Mouse (Mus musculus): Measurements from ENCODE around the gene Cisd1. TPM values are rescaled to one million over a fixed set of nuclear protein-coding genes. Genes with fewer than 3 reads are reported as not detected.
A peak's percentile ranks its signal among the peaks of the same experiment; 100 is the strongest.
"Not testable (repeated sequence)": the region's sequence is repeated elsewhere in the genome, so short reads cannot be mapped to it uniquely, and the experiment has no call there.

Cisd1 gene
- total RNA-seq (2014; rRNA removed) (159 and 205 TPM in 2 replicates), polyA plus RNA-seq (2012; rRNA removed) (209 and 211 TPM in 2 replicates)

DNA sequence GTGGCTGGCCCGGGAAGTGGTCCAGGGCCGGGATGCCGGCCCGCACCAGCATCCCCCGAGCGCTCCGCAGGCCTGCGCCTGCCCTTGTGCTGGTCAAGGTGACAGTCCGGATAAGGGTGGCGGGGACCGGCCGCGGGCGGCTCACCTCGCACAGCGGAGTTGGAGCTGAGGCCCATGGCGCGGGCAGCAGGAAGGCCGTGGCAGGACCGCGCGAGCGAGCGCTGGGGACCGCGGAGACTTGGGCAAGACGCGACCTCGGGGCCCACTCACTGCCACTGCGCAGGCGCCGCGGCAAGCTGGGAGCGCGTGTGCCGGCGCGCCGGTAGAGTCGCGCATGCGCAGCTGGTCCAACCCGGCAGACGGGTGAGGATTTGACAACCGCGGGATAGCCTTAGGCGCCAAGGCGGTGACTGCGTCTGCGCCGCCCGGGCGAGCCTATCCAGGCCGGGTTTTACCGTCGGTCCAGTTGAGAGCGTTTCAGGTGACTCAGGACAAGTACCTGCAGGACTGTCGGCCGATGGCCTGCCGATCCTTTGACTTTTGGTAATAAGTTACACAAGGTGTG is at the start of gene Cisd1:
Gene Cisd1 (minus strand): TSS at position 376 of the 565 bp plus-strand sequence.
- H3K4me3 ChIP-seq (ENCODE audit: insufficient read depth, low read depth, low read length): peak within 1 kb of the TSS; percentile 92
- no peaks in the 10 kb centered on the region for H3K27me3 ChIP-seq (ENCODE audit: control insufficient read depth, insufficient read depth, low read length)
- WGBS: under 1% methylated on average over 56 of the region's 60 CpGs
- H3K36me3 ChIP-seq (ENCODE audit: control insufficient read depth, insufficient read depth, low read length): no peaks in the 10 kb centered on the region; the same call in 1 of the 2 replicates
- peaks cover 18% of the 10 kb centered on the region; the same call in 1 of the 2 replicates for H3K79me2 ChIP-seq (ENCODE audit: control insufficient read depth, insufficient read depth, low read length)
- H3K27ac ChIP-seq (replicated peaks; ENCODE audit: insufficient read depth, low read depth, low read length): peak within 1 kb of the TSS; percentile 97
- no peak for TF ChIP-seq CTCF (IDR thresholded peaks at IDR 0.05; ENCODE audit: low read depth, low read length)
- peak; percentile 85 for TF ChIP-seq POLR2A (IDR thresholded peaks at IDR 0.05; ENCODE audit: extremely low read depth, insufficient read depth, low read length)
- peak; percentile 95 for DNase-seq (ENCODE audit: extremely low read depth, low read depth, low spot score)
- peaks cover 26% of the 10 kb centered on the region for H3K4me1 ChIP-seq (ENCODE audit: control insufficient read depth, insufficient read depth, low read length)
- peak within 1 kb of the TSS; percentile 98 for H3K9ac ChIP-seq (ENCODE audit: low read depth, low read length)

DNA sequence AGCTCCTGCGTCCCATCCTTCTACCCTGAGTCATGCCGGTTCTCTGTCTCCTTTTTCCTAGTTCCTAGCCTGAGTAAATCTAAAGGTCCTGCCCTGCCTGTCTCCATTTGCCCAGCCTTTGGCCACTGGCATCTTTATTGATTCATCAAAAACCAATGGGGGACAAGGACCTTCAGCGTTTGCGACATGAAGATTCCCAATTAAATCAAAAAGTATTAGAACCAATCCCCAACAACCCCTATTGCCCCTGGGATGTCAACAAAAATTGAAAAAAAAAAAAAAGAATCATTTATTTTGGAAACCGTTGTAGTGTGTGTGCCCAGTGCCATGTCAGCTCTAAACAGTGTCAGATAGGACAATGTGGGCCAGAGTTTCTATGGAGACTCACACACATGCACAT is 44.6 kb upstream of the Cisd1 start:
- no peaks in the 10 kb centered on the region for H3K79me2 ChIP-seq (ENCODE audit: control insufficient read depth, insufficient read depth, low read length)
- TF ChIP-seq CTCF (IDR thresholded peaks at IDR 0.05; ENCODE audit: low read depth, low read length) (no peak), POLR2A (IDR thresholded peaks at IDR 0.05; ENCODE audit: extremely low read depth, insufficient read depth, low read length) (no peak)
- H3K9ac ChIP-seq (ENCODE audit: low read depth, low read length): no peak overlapping the region
- no peak overlapping the region for H3K4me3 ChIP-seq (ENCODE audit: insufficient read depth, low read depth, low read length)
- DNase-seq (ENCODE audit: extremely low read depth, low read depth, low spot score): peak; percentile 93
- no peaks in the 10 kb centered on the region for H3K27me3 ChIP-seq (ENCODE audit: control insufficient read depth, insufficient read depth, low read length)
- WGBS: 18% methylated on average over 5 of the region's 5 CpGs
- H3K36me3 ChIP-seq (ENCODE audit: control insufficient read depth, insufficient read depth, low read length): no peaks in the 10 kb centered on the region
- peaks cover 6% of the 10 kb centered on the region; the same call in 1 of the 2 replicates for H3K4me1 ChIP-seq (ENCODE audit: control insufficient read depth, insufficient read depth, low read length)
- H3K27ac ChIP-seq (replicated peaks; ENCODE audit: insufficient read depth, low read depth, low read length): peak overlapping the region; percentile 51

- Histone ChIP-seq H3K27me3 (ENCODE audit: control insufficient read depth, insufficient read depth, low read length) (no peaks in the 10 kb centered on the region), H3K36me3 (ENCODE audit: control insufficient read depth, insufficient read depth, low read length) (peaks cover 9% of the 10 kb centered on the region; the same call in 1 of the 2 replicates), H3K9ac (ENCODE audit: low read depth, low read length) (no peak overlapping the region), H3K79me2 (ENCODE audit: control insufficient read depth, insufficient read depth, low read length) (no peaks in the 10 kb centered on the region), H3K4me1 (ENCODE audit: control insufficient read depth, insufficient read depth, low read length) (peaks cover 22% of the 10 kb centered on the region), H3K27ac (replicated peaks; ENCODE audit: insufficient read depth, low read depth, low read length) (no peak overlapping the region), H3K4me3 (ENCODE audit: insufficient read depth, low read depth, low read length) (no peak overlapping the region)
- TF ChIP-seq POLR2A (IDR thresholded peaks at IDR 0.05; ENCODE audit: extremely low read depth, insufficient read depth, low read length) (no peak), CTCF (IDR thresholded peaks at IDR 0.05; ENCODE audit: low read depth, low read length) (no peak)
- no peak for DNase-seq (ENCODE audit: extremely low read depth, low read depth, low spot score)
- WGBS: 90% methylated on average over 19 of the region's 19 CpGs
These were observed 39.6 kb upstream of the Cisd1 start for GRCm38 (mm10) chr10:71384159-71385044.

DNA sequence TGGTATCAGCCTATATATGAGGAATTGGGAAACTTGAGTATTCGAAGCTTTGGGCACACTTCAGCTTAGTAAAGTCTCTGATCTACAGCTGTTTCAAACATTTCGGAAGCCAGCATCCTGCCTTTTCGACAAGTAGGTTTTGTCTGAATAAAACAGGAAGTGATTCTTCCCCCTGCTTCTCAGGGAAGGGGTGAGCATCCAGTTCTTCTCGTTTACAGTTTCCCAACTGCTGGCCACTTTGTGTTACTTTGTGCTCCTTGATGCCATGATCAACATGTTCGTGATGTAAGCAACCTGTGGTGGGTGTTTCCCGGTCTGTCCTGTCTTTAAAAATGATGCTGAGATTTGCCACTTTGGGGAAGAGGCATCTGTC is 38.8 kb upstream of the Cisd1 start:
- WGBS: 71% methylated on average over 6 of the region's 6 CpGs
- H3K9ac ChIP-seq (ENCODE audit: low read depth, low read length); H3K27me3 ChIP-seq (ENCODE audit: control insufficient read depth, insufficient read depth, low read length); DNase-seq (ENCODE audit: extremely low read depth, low read depth, low spot score); H3K4me3 ChIP-seq (ENCODE audit: insufficient read depth, low read depth, low read length); H3K79me2 ChIP-seq (ENCODE audit: control insufficient read depth, insufficient read depth, low read length); H3K36me3 ChIP-seq (ENCODE audit: control insufficient read depth, insufficient read depth, low read length): not testable (repeated sequence)
- Histone ChIP-seq H3K27ac (replicated peaks; ENCODE audit: insufficient read depth, low read depth, low read length) (peak overlapping the region; percentile 87; the same call in 1 of the 2 replicates), H3K4me1 (ENCODE audit: control insufficient read depth, insufficient read depth, low read length) (peaks cover 16% of the 10 kb centered on the region)

DNA sequence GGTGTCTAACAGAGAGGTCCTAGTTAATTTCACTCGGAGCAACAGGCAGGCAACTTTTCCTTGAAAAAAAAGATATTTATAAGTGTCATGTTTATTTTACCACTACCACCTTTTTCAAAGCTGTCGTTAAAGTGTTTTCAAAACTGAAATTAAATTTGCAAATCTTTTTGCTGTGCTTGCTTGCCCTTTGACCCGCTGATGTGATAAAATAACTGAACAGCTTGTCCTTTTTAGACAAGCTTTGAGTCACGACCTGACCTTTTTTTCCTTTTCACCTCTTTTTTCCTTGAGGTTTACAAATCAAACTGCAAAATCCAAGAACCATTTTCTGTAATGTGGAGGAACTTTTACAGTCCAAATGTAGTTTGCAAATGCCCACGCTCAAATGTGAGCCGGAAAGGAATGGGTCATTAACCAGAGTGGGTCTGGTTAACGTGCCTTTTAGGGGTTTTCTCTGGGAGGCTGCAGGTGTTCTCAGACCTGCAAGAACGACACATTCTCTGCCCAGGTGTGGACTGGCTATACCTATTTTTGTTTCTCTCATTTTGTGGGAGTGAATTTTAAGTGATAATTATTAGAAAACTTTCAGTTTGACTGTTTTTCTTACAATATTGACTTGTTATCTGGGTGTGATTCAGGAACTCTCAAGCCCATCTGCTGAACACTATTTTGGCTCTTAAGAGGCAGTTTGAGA is 38.3 kb upstream of the Cisd1 start:
- peak; percentile 89 for DNase-seq (ENCODE audit: extremely low read depth, low read depth, low spot score)
- Histone ChIP-seq H3K27ac (replicated peaks; ENCODE audit: insufficient read depth, low read depth, low read length) (peak overlapping the region; percentile 87), H3K36me3 (ENCODE audit: control insufficient read depth, insufficient read depth, low read length) (peaks cover 10% of the 10 kb centered on the region; the same call in 1 of the 2 replicates), H3K79me2 (ENCODE audit: control insufficient read depth, insufficient read depth, low read length) (no peaks in the 10 kb centered on the region), H3K4me1 (ENCODE audit: control insufficient read depth, insufficient read depth, low read length) (peaks cover 16% of the 10 kb centered on the region), H3K4me3 (ENCODE audit: insufficient read depth, low read depth, low read length) (no peak overlapping the region), H3K9ac (ENCODE audit: low read depth, low read length) (peak overlapping the region; percentile 46; the same call in 1 of the 2 replicates), H3K27me3 (ENCODE audit: control insufficient read depth, insufficient read depth, low read length) (no peaks in the 10 kb centered on the region)
- 30% methylated on average over 8 of the region's 8 CpGs for WGBS
- TF ChIP-seq POLR2A (IDR thresholded peaks at IDR 0.05; ENCODE audit: extremely low read depth, insufficient read depth, low read length) (no peak), CTCF (IDR thresholded peaks at IDR 0.05; ENCODE audit: low read depth, low read length) (no peak)
